ENCODE assay signal across 20 mouse cellular contexts in genomic region chr1:153890121-153890520, GRCm38 (mm10). TPM values are rescaled to one million over a fixed set of nuclear protein-coding genes. Genes with fewer than 3 reads are reported as not detected.
A peak's percentile ranks its signal among the peaks of the same experiment; 100 is the strongest.
DNase-seq lines count a peak whose midpoint lies in the region; ATAC-seq lines count a peak whose summit lies in the region.
"Had no signal": no experiment of that assay in that cellular context is flagged by ENCODE, and none has a peak within 500 bp of the region (broad histone marks: within the 10 kb centered on the region; RNA-seq: fewer than 3 reads in every experiment).

No protein-coding gene starts in this region.

- no peak overlapping the region for H3K27ac ChIP-seq in heart, embryonic 12.5 days (ENCODE audit: poor library complexity, severe bottlenecking)
- H3K27ac ChIP-seq in midbrain, embryonic 11.5 days (ENCODE audit: low read depth, low read length), result no peak overlapping the region
- H3K27ac ChIP-seq in midbrain, embryonic 10.5 days (replicated peaks), result no peak overlapping the region

- H3K9ac ChIP-seq in heart, embryonic 12.5 days, result no peak overlapping the region
- no peak overlapping the region for H3K9ac ChIP-seq in midbrain, embryonic 11.5 days (ENCODE audit: low read length)

- no peak overlapping the region for H3K4me3 ChIP-seq in heart, embryonic 12.5 days
- H3K4me3 ChIP-seq in midbrain, embryonic 11.5 days (ENCODE audit: low read depth, low read length), result no peak overlapping the region
- H3K4me3 ChIP-seq in midbrain, embryonic 10.5 days, result no peak overlapping the region

- WGBS in heart, embryonic 12.5 days, result 91% methylated on average over 10 of the region's 10 CpGs
- WGBS in midbrain, embryonic 11.5 days, result 98% methylated on average over 10 of the region's 10 CpGs
- 93% methylated on average over 10 of the region's 10 CpGs for WGBS in midbrain, embryonic 10.5 days

- H3K4me1 ChIP-seq in heart, embryonic 12.5 days (replicated peaks), result peaks cover 8% of the 10 kb centered on the region; the same call in 1 of the 2 replicates
- 0 out of 2 replicates have a peak, but pooled peaks cover 1% of the 10 kb centered on the region for H3K4me1 ChIP-seq in midbrain, embryonic 11.5 days (ENCODE audit: control insufficient read depth, insufficient read depth, low read length)
- peaks cover 9% of the 10 kb centered on the region for H3K4me1 ChIP-seq in midbrain, embryonic 10.5 days

- H3K4me2 ChIP-seq in heart, embryonic 12.5 days, result no peak overlapping the region
- H3K4me2 ChIP-seq in midbrain, embryonic 11.5 days, result no peak overlapping the region

- DNase-seq in heart, adult 11 months, result peak; percentile 85
- peak; percentile 53 for DNase-seq in midbrain, embryonic 11.5 days (ENCODE audit: low spot score, missing footprints)
- no peak for DNase-seq in midbrain, embryonic 10.5 days (ENCODE audit: low spot score)
- DNase-seq: adrenal gland, adult 2 months; adrenal gland, adult 8-10 months; adrenal gland, postnatal 10 days; adrenal gland, postnatal 14 days; adrenal gland, postnatal 25 days; adrenal gland, postnatal 36 days; B cell, adult 2 months; cerebellum, adult 11 months; cerebellum, adult 11-12 months; cerebellum, adult 18-20 months had no signal

- no peaks in the 10 kb centered on the region for H3K9me3 ChIP-seq in heart, embryonic 12.5 days (replicated peaks)
- H3K9me3 ChIP-seq in midbrain, embryonic 11.5 days (ENCODE audit: control insufficient read depth, low read length), result no peaks in the 10 kb centered on the region
- H3K9me3 ChIP-seq in midbrain, embryonic 10.5 days (replicated peaks), result no peaks in the 10 kb centered on the region
- H3K9me3 ChIP-seq: G1E had no signal

- H3K36me3 ChIP-seq in heart, embryonic 12.5 days, result no peaks in the 10 kb centered on the region
- no peaks in the 10 kb centered on the region for H3K36me3 ChIP-seq in midbrain, embryonic 11.5 days (ENCODE audit: control insufficient read depth, insufficient read depth, low read length)
- H3K36me3 ChIP-seq in midbrain, embryonic 10.5 days, result no peaks in the 10 kb centered on the region
- H3K36me3 ChIP-seq: G1E had no signal

- ATAC-seq in heart, embryonic 12.5 days (ENCODE audit: insufficient number of reproducible peaks, low FRiP score), result no peak
- ATAC-seq in midbrain, embryonic 11.5 days (ENCODE audit: low FRiP score), result no peak
- ATAC-seq: activated CD4-positive, CD25-positive, alpha-beta regulatory T cell, adult 4 months; CD4-positive, CD25-positive, alpha-beta regulatory T cell, adult 4 months; Patski had no signal

- peaks cover 7% of the 10 kb centered on the region for H3K27me3 ChIP-seq in heart, embryonic 12.5 days (replicated peaks)
- H3K27me3 ChIP-seq in midbrain, embryonic 11.5 days (ENCODE audit: control insufficient read depth, insufficient read depth, low read length), result no peaks in the 10 kb centered on the region
- no peaks in the 10 kb centered on the region for H3K27me3 ChIP-seq in midbrain, embryonic 10.5 days (ENCODE audit: low read depth, poor library complexity, severe bottlenecking)

RNA-seq across cellular contexts. Expression of gene Teddm1a, which starts 1.4 kb away (rescaled TPM):
- not detected in 2 replicates for polyA plus RNA-seq in heart, embryonic 12.5 days (2016; fragmentation: Nextera tagmentation; extraction: Ambion mirVana)
- not detected in 2 replicates for polyA plus RNA-seq in midbrain, embryonic 11.5 days (2014; fragmentation: Nextera tagmentation; extraction: Ambion mirVana)
- not detected in 2 replicates for polyA plus RNA-seq in midbrain, embryonic 10.5 days (2016; fragmentation: Nextera tagmentation; extraction: Ambion mirVana)
- polyA plus RNA-seq: adrenal gland, adult 2 months; brain, embryonic 14.5 days; C2C12; G1E; Patski had no signal

RNA-seq across cellular contexts. Expression of gene Glul, which starts 9.6 kb away (rescaled TPM):
- 55.2 and 58.4 TPM in 2 replicates for polyA plus RNA-seq in heart, embryonic 12.5 days (2016; fragmentation: Nextera tagmentation; extraction: Ambion mirVana)
- polyA plus RNA-seq in midbrain, embryonic 11.5 days (2014; fragmentation: Nextera tagmentation; extraction: Ambion mirVana), result 121 and 130 TPM in 2 replicates
- 130 and 133 TPM in 2 replicates for polyA plus RNA-seq in midbrain, embryonic 10.5 days (2016; fragmentation: Nextera tagmentation; extraction: Ambion mirVana)

RNA-seq across cellular contexts. Expression of gene Teddm2, which starts 9.9 kb away (rescaled TPM):
- 0.15 and 0.31 TPM in 2 replicates for polyA plus RNA-seq in heart, embryonic 12.5 days (2016; fragmentation: Nextera tagmentation; extraction: Ambion mirVana)
- polyA plus RNA-seq in midbrain, embryonic 11.5 days (2014; fragmentation: Nextera tagmentation; extraction: Ambion mirVana), result 0.43 and 0.48 TPM in 2 replicates
- polyA plus RNA-seq in midbrain, embryonic 10.5 days (2016; fragmentation: Nextera tagmentation; extraction: Ambion mirVana), result 0.39 and 0.42 TPM in 2 replicates

RNA-seq across cellular contexts. Expression of gene Teddm1b, which starts 16.0 kb away (rescaled TPM):
- 0.13 TPM in 1 of 2 replicates, not detected in the other for polyA plus RNA-seq in heart, embryonic 12.5 days (2016; fragmentation: Nextera tagmentation; extraction: Ambion mirVana)
- polyA plus RNA-seq in midbrain, embryonic 11.5 days (2014; fragmentation: Nextera tagmentation; extraction: Ambion mirVana), result 0.77 and 0.79 TPM in 2 replicates
- polyA plus RNA-seq in midbrain, embryonic 10.5 days (2016; fragmentation: Nextera tagmentation; extraction: Ambion mirVana), result 0.49 and 0.83 TPM in 2 replicates
- polyA plus RNA-seq: adrenal gland, adult 2 months; brain, embryonic 14.5 days; G1E had no signal

RNA-seq across cellular contexts. Expression of gene Rgsl1, which starts 46.2 kb away (rescaled TPM):
- not detected in 2 replicates for polyA plus RNA-seq in heart, embryonic 12.5 days (2016; fragmentation: Nextera tagmentation; extraction: Ambion mirVana)
- polyA plus RNA-seq in midbrain, embryonic 11.5 days (2014; fragmentation: Nextera tagmentation; extraction: Ambion mirVana), result not detected in 2 replicates
- not detected in 2 replicates for polyA plus RNA-seq in midbrain, embryonic 10.5 days (2016; fragmentation: Nextera tagmentation; extraction: Ambion mirVana)
- polyA plus RNA-seq: activated CD4-positive, CD25-positive, alpha-beta regulatory T cell, adult 4 months; C2C12; G1E had no signal
